In genomic region chr5:143528308-143528683, GRCm38 (mm10) we compare ENCODE assay signal across 8 mouse cellular contexts. TPM values are rescaled to one million over a fixed set of nuclear protein-coding genes. Genes with fewer than 3 reads are reported as not detected.
DNase-seq lines count a peak whose midpoint lies in the region; ATAC-seq and TF ChIP-seq lines count a peak whose summit lies in the region.

No protein-coding gene starts in this region.

- H3K4me3 ChIP-seq in left cerebral cortex, adult 2 months = peak overlapping the region; percentile 96
- peak overlapping the region; percentile 65 for H3K4me3 ChIP-seq in cortical plate, adult 2 months (ENCODE audit: insufficient read depth, low read length)
- H3K4me3 ChIP-seq in hindbrain, embryonic 16.5 days (ENCODE audit: low read length) = peak overlapping the region; percentile 94
- peak overlapping the region; percentile 69 for H3K4me3 ChIP-seq in midbrain, postnatal 0 days (ENCODE audit: low read depth, low read length)

- peak overlapping the region; percentile 92 for H3K27ac ChIP-seq in left cerebral cortex, adult 2 months
- peak overlapping the region; percentile 83 for H3K27ac ChIP-seq in cortical plate, adult 2 months (ENCODE audit: insufficient read depth, low read length)
- peak overlapping the region; percentile 91 for H3K27ac ChIP-seq in hindbrain, embryonic 16.5 days (ENCODE audit: low read depth, low read length)
- H3K27ac ChIP-seq in midbrain, postnatal 0 days (ENCODE audit: low read depth, low read length) = peak overlapping the region; percentile 86

- TF ChIP-seq POLR2A in cortical plate, adult 2 months (IDR thresholded peaks at IDR 0.05; ENCODE audit: extremely low read depth, insufficient read depth, low read length) = no peak

- no peaks in the 10 kb centered on the region for H3K27me3 ChIP-seq in hindbrain, embryonic 16.5 days (replicated peaks; ENCODE audit: control insufficient read depth, insufficient read depth, low read length)
- H3K27me3 ChIP-seq in midbrain, postnatal 0 days (ENCODE audit: insufficient read depth, low read length) = no peaks in the 10 kb centered on the region

- intact Hi-C loops in left cerebral cortex, adult 2 months (cut with DNase I) = loop anchor here (1.0 kb wide), 2 partner anchors 20 to 64 kb away; partner anchors contain the start of gene Daglb
- intact Hi-C loops in left cerebral cortex, postnatal 10 days (cut with DNase I) = no loop called here
- intact Hi-C loops in left cerebral cortex, postnatal 36 days (cut with DNase I) = no loop called here

- H3K9me3 ChIP-seq in hindbrain, embryonic 16.5 days (ENCODE audit: control insufficient read depth, low read length) = no peaks in the 10 kb centered on the region
- no peaks in the 10 kb centered on the region for H3K9me3 ChIP-seq in midbrain, postnatal 0 days (ENCODE audit: low read length)

- WGBS in hindbrain, embryonic 16.5 days = 19% methylated on average over 7 of the region's 7 CpGs
- 16% methylated on average over 7 of the region's 7 CpGs for WGBS in midbrain, postnatal 0 days

- H3K4me2 ChIP-seq in hindbrain, embryonic 16.5 days (ENCODE audit: low read length) = peak overlapping the region; percentile 93
- H3K4me2 ChIP-seq in midbrain, postnatal 0 days (ENCODE audit: low read depth, low read length, poor library complexity, severe bottlenecking) = peak overlapping the region; percentile 78

- H3K36me3 ChIP-seq in hindbrain, embryonic 16.5 days (ENCODE audit: control insufficient read depth, insufficient read depth, low read length) = no peaks in the 10 kb centered on the region
- no peaks in the 10 kb centered on the region for H3K36me3 ChIP-seq in midbrain, postnatal 0 days (ENCODE audit: insufficient read depth, low read length)

- no peak for DNase-seq in left cerebral cortex, adult 2 months (ENCODE audit: extremely low spot score in 1 of 2, low spot score in 2 of 2)
- no peak for DNase-seq in left cerebral cortex, postnatal 10 days (ENCODE audit: extremely low spot score in 1 of 2, low spot score in 2 of 2)
- DNase-seq in midbrain, postnatal 0 days (ENCODE audit: low spot score) = no peak
- DNase-seq in cerebellum, adult 18-20 months = no peak
- DNase-seq in left cerebral cortex, postnatal 36 days (ENCODE audit: low spot score in 2 of 2) = no peak
- no peak for DNase-seq in kidney, adult 11 months

- peak overlapping the region; percentile 98 for H3K9ac ChIP-seq in hindbrain, embryonic 16.5 days (ENCODE audit: low read depth, low read length)
- peak overlapping the region; percentile 77 for H3K9ac ChIP-seq in midbrain, postnatal 0 days (replicated peaks; ENCODE audit: low read length, poor library complexity, severe bottlenecking)

- H3K4me1 ChIP-seq in cortical plate, adult 2 months (ENCODE audit: control insufficient read depth, insufficient read depth, low read length) = peaks cover 11% of the 10 kb centered on the region
- peaks cover 24% of the 10 kb centered on the region for H3K4me1 ChIP-seq in hindbrain, embryonic 16.5 days (ENCODE audit: control insufficient read depth, insufficient read depth, low read depth, low read length)
- H3K4me1 ChIP-seq in midbrain, postnatal 0 days (ENCODE audit: insufficient read depth, low read length) = peaks cover 14% of the 10 kb centered on the region

- no peak for TF ChIP-seq CTCF in left cerebral cortex, adult 2 months (IDR thresholded peaks at IDR 0.05)
- TF ChIP-seq CTCF in cortical plate, adult 2 months (IDR thresholded peaks at IDR 0.05; ENCODE audit: extremely low read depth, insufficient read depth, low read length) = no peak
- no peak for TF ChIP-seq CTCF in midbrain, postnatal 0 days (IDR thresholded peaks at IDR 0.05)

- no peak; the same call in 1 of the 2 replicates for ATAC-seq in hindbrain, embryonic 16.5 days
- peak; percentile 50; the same call in 1 of the 2 replicates for ATAC-seq in midbrain, postnatal 0 days (ENCODE audit: low FRiP score)

RNA-seq across cellular contexts. Expression of gene Rac1, which starts 0.5 kb away (rescaled TPM):
- total RNA-seq in left cerebral cortex, adult 2 months (2021) = 100 to 1,000 TPM; 344 to 351 TPM
- total RNA-seq in left cerebral cortex, postnatal 10 days (2021) = 100 to 1,000 TPM; 429 to 434 TPM
- 516 and 529 TPM in 2 replicates for polyA plus RNA-seq in cortical plate, adult 2 months (2012; rRNA removed)
- polyA plus RNA-seq in hindbrain, embryonic 16.5 days (2015; fragmentation: Nextera tagmentation; extraction: Ambion mirVana) = 285 and 452 TPM in 2 replicates
- total RNA-seq in midbrain, postnatal 0 days (2014; rRNA removed) = 194 and 199 TPM in 2 replicates
- polyA plus RNA-seq in midbrain, postnatal 0 days (2015; fragmentation: Nextera tagmentation; extraction: Ambion mirVana) = 441 and 451 TPM in 2 replicates
- total RNA-seq in left cerebral cortex, postnatal 36 days (2021) = 100 to 1,000 TPM; 357 to 364 TPM
